Mouse (Mus musculus) 3134 (cell line): ENCODE measurements around the gene Arhgef10l.
A peak's percentile ranks its signal among the peaks of the same experiment; 100 is the strongest.

Experiments
- DNase-seq: peaks from one replicate; pipeline ENCODE4 v3.0.0-alpha.2; 2011; ENCODE audit warnings: low spot score; ENCODE audit not compliant: insufficient read length; ENCODE audit errors: extremely low read depth

Gene Arhgef10l

DNA sequence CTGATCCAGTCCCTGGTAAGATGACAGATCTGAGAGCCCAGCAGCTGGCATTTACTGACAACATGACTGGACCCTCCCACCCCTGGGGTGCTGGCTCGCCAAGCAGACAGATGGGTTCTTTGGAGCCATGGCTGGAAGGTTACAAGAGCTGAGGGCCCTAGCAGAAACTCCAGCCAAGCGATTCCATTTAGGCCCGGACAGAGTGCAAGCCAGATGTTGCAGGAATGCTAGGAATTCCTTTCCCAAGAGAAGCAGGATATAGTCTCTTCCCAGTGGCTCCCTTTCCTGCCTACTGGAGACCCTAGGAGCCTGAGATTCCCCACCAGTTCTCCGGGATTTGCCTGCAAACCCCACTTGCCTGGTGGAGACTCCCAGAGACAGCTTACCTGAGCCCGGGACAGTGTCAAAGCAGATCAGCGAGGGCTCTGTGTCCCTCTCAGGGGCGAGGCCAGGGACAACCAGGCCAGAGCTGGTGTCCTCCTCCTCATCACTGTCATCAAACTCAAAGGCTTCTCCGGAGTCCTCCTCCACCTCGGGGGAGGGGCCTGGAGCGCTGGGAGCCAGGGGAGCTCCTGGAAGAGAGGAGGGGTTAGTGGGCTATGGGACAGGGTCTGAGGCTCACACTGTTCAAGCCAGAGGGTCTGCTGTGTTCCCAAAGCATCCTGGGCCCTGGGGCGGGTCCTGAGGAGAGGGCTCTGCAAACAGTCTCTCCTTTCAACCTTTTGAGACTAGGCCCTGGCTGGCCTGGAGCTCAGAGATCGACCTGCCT, 54.8 kb downstream of the Arhgef10l start:
- peak; percentile 32 for DNase-seq

DNA sequence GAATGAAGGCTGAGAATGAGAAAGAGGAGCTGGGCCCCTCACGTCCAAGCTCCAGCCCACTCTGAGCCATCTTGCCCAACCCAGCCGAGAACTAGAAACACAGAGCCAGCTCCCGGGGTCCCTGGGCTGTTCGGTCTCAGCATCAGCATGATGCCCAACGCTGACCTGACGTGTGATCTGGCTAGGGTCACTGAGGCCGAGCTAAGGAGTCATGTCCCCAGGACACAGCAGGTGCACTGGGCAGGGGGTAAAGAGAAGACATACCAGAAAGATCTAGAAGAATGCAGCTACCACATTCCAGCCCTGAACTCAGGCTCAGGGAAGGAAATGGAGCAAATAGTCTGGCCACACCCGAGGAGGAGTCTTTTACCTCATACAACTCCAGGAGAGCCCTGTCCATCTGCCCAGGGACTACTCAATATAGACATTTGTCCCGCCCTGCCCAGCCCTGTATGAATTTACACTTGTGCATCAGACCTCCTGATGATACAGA, 57.5 kb downstream of the Arhgef10l start:
- DNase-seq, result no peak

DNA sequence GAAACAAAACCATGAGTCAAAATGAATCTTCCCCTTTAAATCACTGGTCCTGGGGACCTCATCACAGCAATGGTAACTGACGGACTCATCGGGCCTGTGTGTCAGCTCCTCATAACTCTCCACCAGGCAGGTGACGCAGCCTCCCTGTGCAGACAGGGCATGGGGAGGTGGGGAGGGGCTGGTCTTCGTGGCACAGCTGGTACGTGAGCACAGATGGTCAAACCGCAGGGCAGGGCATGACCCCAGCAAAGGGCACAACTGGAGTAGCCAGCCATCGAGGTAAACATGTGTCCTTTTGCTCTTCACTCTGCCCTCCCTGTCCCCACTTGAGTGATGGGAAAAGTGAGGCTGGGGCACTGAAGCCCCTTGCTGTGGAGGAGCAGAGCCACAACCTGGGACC, 59.0 kb downstream of the Arhgef10l start:
- no peak for DNase-seq

DNA sequence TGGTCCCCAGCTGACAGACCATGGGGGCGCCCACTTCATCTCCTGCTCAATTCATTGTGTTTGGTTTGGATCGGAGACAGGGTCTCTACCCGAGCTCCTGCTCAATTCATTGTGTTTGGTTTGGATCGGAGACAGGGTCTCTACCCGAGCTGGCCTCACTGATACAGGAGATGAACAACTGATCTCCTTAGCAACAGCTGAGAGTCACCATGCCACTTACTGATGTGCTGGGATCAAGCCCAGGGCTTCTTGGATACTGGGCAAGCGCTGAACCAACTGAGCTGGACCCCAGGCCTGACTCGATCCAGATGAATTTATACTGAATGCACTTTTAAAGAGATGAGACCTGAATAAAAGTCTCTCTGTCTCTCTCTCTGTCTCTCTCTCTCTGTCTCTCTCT, 59.6 kb downstream of the Arhgef10l start:
- DNase-seq, result no peak

DNA sequence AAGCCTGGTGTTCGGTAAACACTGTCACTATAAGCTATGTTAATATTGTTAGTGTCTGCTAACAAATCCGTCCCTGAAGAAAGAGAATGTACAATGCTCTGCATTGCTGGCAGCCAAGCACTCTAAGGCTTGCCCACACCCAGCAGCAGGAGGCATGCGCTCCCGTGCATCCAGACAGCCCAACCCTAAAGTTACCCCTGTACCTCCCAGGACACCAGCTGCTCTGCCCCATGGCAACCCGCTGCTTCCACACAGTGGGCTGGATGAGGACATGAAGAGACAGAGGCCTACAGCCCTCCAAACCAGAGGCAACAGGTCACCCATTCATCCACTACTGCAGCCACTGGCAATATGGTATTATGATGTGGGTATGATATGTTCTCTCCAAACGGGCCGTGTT, 60.0 kb downstream of the Arhgef10l start:
- no peak for DNase-seq

DNA sequence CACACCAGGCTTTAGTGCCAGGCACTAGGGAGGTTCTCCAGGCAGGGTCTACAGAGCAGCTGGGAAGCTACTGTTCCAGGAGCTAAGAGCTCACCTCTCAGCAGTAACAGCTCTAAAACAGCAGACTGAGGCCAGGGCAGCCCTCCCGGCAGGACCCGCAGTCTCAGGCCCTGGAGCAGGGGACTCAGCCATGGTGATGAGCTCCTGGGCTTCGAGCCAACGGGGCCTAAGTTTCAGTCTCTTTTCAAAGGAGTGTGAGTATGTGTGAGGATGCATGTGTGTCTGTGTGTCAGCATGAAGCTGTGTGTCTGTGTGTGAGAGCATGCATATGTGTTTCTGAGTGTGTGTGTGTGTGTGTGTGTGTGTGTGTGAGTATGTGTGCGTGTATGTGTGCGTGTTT, 60.6 kb downstream of the Arhgef10l start:
- DNase-seq, result no peak

DNA sequence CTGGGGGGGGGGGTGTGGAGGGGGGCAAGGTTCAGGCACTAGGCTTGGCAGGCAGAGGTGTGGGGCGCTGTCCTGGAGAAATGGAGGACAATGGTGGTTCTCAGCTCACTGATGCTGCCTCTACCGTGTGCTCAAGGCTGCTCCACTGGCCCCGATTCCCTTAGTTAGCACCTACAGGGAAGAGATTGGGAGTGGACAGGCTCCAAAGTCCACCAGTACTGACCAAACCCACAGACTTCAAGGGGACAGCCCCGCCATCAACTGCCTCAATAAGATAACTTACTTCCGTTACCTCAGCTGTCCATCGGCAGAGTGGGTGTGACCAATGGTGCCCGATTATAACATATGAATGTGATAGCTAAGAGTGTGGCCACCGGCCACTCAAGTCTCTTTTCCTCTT, 61.3 kb downstream of the Arhgef10l start:
- no peak for DNase-seq

DNA sequence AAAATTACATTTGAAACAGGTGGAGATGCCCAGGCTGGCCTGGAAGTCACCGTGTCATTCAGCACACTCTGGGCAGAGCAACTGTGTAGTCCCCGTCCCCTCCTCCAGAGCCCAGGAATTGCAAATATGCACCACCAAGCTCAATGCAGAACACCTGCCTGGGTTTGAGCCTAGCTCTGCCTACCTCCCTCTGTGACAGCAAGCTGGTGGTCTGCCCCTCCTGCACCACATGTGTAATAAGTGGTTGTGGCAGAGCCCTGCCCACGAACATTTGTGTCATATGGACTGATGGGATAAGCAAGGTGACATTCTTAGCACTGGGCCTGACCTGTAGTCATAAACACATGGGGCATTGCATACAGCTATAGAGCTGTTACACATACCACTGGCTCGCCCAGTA, 63.8 kb downstream of the Arhgef10l start:
- DNase-seq, result no peak

DNA sequence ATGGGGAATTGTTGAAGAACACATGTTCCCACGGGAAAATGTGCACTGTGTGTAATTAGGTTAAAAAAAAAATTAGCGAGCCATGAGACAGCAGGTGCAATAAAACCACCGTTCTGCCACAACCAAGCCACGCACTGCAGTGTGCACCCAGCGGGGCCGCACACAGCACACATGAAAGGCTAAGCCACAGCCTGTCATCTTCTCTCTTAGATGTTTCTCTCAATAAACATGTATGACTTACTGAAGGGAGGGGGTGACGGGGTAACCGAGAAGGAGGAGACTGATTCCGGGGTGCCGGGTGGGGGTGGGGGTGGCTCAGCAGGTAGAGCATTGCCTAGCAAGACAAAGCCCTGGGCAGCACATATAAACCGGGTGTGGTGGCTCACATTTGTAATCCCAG, 64.7 kb downstream of the Arhgef10l start:
- DNase-seq, result no peak

DNA sequence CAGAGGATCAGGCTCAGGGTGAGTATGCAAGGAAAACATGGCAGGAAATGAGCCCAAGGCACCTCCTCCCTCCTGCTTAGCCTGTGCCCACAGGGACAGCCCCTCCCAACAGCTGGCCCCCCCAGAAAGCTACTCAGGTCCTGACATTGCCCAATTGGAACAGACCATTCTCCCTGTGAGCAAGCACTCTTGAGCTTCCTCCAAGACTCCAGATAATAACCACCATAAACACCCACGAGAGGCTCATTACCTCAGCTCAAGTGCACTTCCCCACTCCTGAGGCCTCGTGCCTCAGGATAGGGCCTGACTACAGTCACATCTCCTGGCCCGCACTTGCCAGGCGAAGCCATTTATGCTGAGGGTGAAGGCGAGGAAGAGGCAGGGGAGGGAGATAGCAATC, 67.0 kb downstream of the Arhgef10l start:
- DNase-seq, result no peak

DNA sequence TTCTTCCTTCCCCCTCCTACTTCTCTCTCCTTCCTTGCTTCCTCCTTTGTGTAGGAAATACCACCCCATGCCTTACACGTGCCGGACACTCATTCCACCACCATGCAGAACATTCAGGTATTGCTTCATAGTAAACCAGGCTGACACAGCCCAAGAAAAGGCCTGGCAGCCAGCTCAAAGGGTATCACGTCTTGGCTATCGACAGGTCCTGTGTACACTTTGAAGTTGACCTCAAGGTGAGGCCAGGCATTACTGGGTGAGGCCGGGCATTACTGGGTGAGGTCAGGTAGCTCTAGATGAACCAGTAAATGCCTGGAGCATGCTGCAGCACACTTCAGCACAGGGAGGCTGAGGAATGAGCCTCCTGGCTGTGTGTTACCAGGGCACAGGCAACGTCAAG, 67.9 kb downstream of the Arhgef10l start:
- DNase-seq, result no peak

DNA sequence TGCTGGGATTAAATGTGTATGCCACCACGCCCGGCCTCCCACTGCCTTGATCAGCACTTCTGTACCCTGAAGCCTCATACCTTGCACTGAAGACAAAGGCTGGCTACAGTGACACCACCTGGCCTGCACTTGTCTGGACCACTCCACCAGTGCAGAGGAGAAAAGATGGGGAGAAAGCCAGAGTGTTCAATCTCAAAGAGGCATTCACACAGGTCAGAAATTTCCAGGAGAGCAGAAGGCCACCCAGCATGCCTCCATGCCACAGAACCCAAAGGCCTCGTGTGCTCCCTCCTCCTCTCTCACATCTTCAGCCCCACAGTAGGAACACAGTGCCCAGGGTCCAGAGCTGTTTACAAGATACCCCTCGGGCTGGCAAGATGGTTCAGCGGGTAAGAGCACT, 68.4 kb downstream of the Arhgef10l start:
- no peak for DNase-seq

DNA sequence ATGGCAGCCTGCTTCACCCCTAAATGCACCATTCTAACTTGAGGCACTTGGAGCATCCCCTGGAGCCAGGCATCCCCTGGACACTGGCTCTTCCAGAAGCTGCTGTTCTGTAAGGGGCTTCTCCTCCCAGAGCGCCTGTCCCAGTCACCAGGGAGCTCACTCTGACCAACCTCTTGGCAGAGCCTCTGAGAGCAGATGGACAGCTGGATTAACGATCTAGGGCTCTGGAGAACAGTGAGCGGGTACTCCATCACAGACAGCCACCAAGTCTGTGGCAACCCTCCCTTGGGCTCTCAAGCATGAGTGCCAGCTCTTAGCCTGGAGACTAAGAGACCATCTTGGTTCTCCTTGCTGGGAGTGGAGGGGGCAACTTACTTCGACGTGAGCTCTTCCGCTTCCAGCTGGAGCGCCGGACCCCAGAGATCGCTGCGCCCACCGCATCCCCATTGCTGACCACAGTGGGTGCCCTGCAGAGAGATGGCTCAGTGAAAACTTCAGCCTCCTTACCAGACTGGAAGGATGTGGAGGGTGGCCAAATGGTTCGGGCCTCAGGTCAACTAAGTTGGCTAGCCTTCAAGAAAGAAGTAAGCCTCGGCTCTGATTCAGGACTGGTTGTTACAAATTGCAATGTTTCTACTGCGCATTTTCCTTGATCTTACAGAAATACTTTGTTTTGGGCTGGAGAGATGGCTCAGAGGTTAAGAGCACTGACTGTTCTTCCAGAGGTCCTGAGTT, 71.9 kb downstream of the Arhgef10l start:
- no peak for DNase-seq

DNA sequence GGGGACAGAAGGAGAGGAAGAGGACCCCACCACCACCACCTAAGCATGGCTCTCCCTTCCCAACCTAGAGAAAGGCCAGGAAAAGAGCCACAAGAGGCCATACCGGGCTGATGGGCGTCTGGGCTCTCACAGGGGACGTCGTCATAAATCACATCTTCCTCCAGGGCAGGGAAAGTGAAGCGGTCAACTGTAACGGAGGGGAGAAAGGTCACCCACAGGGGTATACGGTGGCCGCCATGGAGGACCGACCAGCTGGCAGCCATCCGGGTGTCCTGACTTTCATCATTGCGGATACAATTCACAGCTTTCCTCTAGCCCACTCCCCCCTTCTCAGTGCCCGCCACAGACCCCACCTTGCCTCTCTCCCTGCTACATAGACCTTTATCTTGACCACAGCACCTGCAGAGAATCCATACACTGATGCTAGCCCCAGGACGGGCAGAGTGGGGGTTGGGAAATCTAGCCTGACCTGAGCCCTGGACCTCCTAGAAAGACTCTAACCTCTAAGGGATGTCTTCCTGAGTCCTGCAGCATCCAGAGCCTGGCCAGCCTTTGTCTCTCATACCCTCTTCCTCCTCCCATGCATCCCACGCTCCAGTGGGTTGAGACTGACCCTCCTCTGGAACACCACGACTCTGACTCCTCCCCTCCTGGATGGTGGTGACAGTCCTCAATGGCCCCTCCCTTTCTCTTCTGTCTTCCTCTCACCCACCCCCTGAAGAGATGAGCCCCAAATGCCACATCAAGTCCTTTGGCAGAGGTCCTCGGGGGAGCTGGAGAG, 72.6 kb downstream of the Arhgef10l start:
- no peak for DNase-seq

DNA sequence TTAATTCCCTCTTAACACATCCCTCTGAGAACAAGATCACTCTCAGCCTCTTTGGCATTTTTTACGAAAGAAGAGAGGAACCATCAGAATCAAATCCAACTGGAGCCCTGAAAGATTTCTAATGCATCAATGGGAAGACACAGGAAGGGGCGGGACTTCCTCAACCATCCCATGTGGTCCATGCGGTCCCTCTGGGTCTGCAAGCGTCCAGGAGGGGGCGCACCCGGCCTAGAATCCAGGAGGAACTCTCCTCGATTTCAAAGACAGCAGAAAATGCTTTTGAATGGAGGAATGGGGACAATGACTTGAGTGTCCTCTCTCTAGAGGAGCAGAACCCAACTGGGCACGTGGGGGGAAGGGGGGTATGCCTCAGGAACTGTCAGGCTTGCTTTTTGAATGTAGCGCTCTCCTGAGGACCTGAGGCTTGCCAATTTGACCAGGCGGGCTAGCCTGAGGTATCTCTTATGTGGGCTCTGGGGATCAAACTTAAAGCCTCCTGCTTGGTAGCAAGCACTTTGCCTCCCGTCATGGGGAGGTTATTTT, 73.5 kb downstream of the Arhgef10l start:
- DNase-seq, result peak; percentile 74

DNA sequence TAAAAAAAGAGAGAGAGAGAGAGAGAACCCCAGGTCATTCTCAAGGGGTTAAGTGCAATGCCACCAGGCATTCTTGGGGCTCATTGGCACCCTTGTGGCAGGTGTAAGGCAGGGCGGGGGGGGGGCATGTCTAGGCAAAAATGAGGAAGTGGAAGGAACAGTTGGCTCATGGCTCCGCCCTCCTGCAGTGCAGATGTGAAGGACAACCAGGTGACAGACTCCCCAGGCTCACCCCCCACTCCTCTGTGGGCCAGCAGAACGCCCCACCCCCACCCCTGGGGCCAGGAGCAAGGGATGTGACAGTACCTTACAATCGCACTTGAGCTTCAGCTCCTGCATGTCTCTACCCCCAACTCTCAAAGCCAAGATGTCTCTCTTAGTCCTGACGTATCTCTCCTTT, 79.3 kb downstream of the Arhgef10l start:
- DNase-seq, result no peak

DNA sequence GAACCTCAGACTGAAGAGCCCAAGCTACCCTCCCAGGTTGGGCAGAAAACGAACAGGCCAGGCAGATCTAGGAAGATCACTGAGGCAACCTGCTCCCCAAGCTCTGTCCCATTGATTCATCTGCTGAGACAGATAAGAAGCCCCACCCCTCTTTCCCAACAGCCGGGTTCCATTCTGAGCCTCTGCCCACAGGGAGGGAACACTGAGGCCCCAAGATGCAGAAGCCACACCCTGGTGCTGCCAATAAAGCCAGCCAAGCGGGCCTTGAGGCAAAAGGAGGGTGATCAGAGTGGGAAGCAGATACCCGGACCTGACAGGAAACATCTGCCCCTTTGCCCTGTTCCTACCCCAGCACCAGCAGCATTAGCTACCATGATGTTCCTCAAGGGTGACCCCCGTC, 81.6 kb downstream of the Arhgef10l start:
- no peak for DNase-seq

DNA sequence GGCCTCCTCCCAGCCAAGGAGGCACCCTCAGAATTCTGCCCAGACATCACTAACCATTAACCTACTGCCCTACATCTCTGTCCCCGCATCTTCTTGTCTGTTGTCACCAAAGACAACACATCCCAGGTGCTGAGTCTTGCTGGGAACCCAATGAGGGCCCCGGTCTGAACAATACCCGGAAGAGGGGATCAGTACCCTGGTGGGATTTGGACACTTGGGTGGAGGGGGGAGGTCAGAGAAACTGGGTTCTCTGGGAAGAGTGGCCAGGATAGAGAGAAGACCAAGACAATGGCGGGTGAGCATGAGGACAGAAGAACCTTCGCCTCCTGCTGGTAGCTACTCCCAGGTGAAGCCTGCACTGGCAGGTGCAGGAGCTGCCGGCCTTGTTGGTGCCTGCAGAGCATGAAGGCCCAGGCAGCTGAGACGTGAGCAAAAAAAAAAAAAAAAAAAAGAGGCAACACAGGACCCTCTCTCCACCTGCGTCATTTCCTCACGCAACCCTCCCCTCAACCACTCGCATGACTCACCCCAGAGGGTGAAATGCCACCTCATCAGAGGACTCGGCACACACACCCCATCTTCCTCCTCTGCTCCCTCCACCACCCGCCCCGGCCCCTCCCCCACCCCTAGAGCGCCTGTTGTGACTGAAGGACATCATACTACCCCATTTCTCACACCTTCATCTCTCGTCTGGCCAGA, 83.3 kb downstream of the Arhgef10l start:
- DNase-seq, result no peak

DNA sequence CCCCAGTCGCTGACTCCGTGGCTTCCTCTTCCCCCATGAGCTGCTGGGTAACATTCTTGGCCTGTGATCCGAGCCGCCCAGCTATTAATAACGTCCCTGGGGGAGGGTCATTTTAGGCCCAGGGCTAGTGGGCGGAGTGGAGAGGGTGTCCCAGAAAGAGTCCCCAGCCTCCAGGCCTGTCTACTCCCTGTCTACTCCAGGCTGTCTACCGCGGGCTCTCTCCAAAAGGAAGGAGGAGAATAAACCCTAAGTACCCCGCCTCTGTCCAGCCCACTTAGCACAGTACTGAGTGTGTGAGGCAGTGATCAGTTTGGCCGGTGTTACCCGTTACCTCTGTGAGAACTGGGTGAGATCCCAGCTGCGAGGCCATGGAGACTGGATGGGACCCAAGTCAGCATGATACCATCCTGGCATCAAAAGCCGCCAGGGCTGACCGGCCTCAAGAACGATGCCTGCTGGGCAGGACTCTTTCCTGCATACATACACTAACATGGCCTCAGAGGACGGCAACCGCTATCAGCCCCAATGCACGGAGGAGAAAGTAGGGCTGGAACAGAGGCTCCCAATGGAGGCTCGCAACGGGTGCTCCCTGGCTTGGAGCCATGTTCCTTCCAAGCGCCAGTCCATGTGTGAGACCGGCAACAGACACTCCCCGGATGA, 84.0 kb downstream of the Arhgef10l start:
- DNase-seq, result no peak

DNA sequence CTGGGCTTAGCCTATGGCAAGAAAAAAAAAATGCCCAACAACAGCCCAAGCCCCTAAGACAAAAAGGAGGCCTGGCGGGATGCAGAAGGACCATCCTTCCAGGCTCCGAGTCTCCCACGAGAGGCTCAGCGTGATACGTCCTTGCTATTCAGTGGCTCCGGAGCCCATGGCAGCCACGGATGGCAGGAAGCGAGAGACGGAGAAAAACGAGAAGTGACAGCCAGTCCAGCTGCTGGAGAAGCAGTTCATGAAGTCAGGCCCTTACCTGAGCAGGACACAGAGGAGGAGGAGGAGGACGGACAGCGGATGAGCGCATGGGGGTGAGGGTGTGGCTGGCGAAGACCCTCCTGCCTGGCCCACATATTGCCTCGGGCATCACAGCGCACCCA, 84.5 kb downstream of the Arhgef10l start:
- no peak for DNase-seq
